Mouse (Mus musculus) lung, adult 2 months (tissue): ENCODE measurements at regions not wholly inside any gene's neighbourhood (a gene's known extent, or its start where the extent isn't known, plus 50 kb on each side); places are given as distances from the start of the nearest gene placed in this dataset.

Source experiments
- CTCF ChIP-seq: fragments of 200-500 bp; IDR thresholded peaks from 2 replicates; pipeline ENCODE4 v1.5.1; 2011; ENCODE audit warnings: mild to moderate bottlenecking, low read length, control low read depth; ENCODE audit not compliant: insufficient read depth
- POLR2A ChIP-seq: fragments of 200-500 bp; IDR thresholded peaks from 2 replicates; pipeline ENCODE4 v1.6.1; 2011; ENCODE audit warnings: low read depth, mild to moderate bottlenecking, control low read depth, low read length, borderline replicate concordance; ENCODE audit errors: extremely low read depth

- TF ChIP-seq CTCF (no peak), POLR2A (no peak)
Measured at GRCm38 (mm10) chr7:110706696-110707087, 61.3 kb upstream of the Ampd3 start.
